Mouse (Mus musculus): Measurements from ENCODE around the gene Vti1a. TPM values are rescaled to one million over a fixed set of nuclear protein-coding genes. Genes with fewer than 3 reads are reported as not detected.

Gene Vti1a
- polyA plus RNA-seq, 1 experiment from 2014 or later, result 33.7 TPM

GRCm38 (mm10) chr19:55381343-55381742 lies 65.2 kb downstream of the Vti1a start:
- no peaks in the 10 kb centered on the region for H3K9me3 ChIP-seq (replicated peaks)
- H3K4me1 ChIP-seq, result peaks cover 8% of the 10 kb centered on the region; the same call in 1 of the 2 replicates
- H3K27ac ChIP-seq (replicated peaks), result no peak overlapping the region
- 0 out of 2 replicates have a peak, but pooled peaks cover 7% of the 10 kb centered on the region for H3K27me3 ChIP-seq (replicated peaks)
- no peaks in the 10 kb centered on the region for H3K36me3 ChIP-seq
- H3K4me2 ChIP-seq, result no peak overlapping the region
- WGBS, result 49% methylated on average over 7 of the region's 7 CpGs
- no peak overlapping the region for H3K9ac ChIP-seq (replicated peaks)
- ATAC-seq (ENCODE audit: low FRiP score), result no peak
- no peak overlapping the region for H3K4me3 ChIP-seq (replicated peaks)

GRCm38 (mm10) chr19:55382745-55383144 lies 66.7 kb downstream of the Vti1a start:
- peaks cover 8% of the 10 kb centered on the region; the same call in 1 of the 2 replicates for H3K4me1 ChIP-seq
- no peak overlapping the region for H3K4me3 ChIP-seq (replicated peaks)
- H3K36me3 ChIP-seq, result no peaks in the 10 kb centered on the region
- H3K27me3 ChIP-seq (replicated peaks), result 0 out of 2 replicates have a peak, but pooled peaks cover 7% of the 10 kb centered on the region
- no peak overlapping the region for H3K27ac ChIP-seq (replicated peaks)
- WGBS, result 61% methylated on average over 7 of the region's 7 CpGs
- H3K9ac ChIP-seq (replicated peaks), result no peak overlapping the region
- no peak overlapping the region for H3K4me2 ChIP-seq
- no peaks in the 10 kb centered on the region for H3K9me3 ChIP-seq (replicated peaks)
- ATAC-seq (ENCODE audit: low FRiP score), result no peak

- 80% methylated on average over 15 of the region's 15 CpGs for WGBS
- H3K27ac ChIP-seq (replicated peaks), result no peak overlapping the region
- H3K4me3 ChIP-seq (replicated peaks), result no peak overlapping the region
- H3K9ac ChIP-seq (replicated peaks), result no peak overlapping the region
- H3K4me2 ChIP-seq, result no peak overlapping the region
- H3K9me3 ChIP-seq (replicated peaks), result no peaks in the 10 kb centered on the region
- peaks cover 13% of the 10 kb centered on the region; the same call in 1 of the 2 replicates for H3K4me1 ChIP-seq
- H3K27me3 ChIP-seq (replicated peaks), result 0 out of 2 replicates have a peak, but pooled peaks cover 7% of the 10 kb centered on the region
- no peak for ATAC-seq (ENCODE audit: low FRiP score)
- no peaks in the 10 kb centered on the region for H3K36me3 ChIP-seq
Measured at GRCm38 (mm10) chr19:55384634-55385033, 68.5 kb downstream of the Vti1a start.

GRCm38 (mm10) chr19:55389019-55389418 lies 72.9 kb downstream of the Vti1a start:
- ATAC-seq (ENCODE audit: low FRiP score), result no peak
- H3K9me3 ChIP-seq (replicated peaks), result no peaks in the 10 kb centered on the region
- no peaks in the 10 kb centered on the region for H3K36me3 ChIP-seq
- no peaks in the 10 kb centered on the region for H3K27me3 ChIP-seq (replicated peaks)
- H3K4me3 ChIP-seq (replicated peaks), result no peak overlapping the region
- H3K9ac ChIP-seq (replicated peaks), result no peak overlapping the region
- H3K27ac ChIP-seq (replicated peaks), result no peak overlapping the region
- WGBS, result 42% methylated on average over 10 of the region's 10 CpGs
- peaks cover 5% of the 10 kb centered on the region; the same call in 1 of the 2 replicates for H3K4me1 ChIP-seq
- peak overlapping the region; percentile 38 for H3K4me2 ChIP-seq

GRCm38 (mm10) chr19:55390323-55390722 lies 74.2 kb downstream of the Vti1a start:
- no peaks in the 10 kb centered on the region for H3K36me3 ChIP-seq
- H3K4me2 ChIP-seq, result no peak overlapping the region
- H3K27ac ChIP-seq (replicated peaks), result no peak overlapping the region
- no peak for ATAC-seq (ENCODE audit: low FRiP score)
- no peak overlapping the region for H3K9ac ChIP-seq (replicated peaks)
- no peaks in the 10 kb centered on the region for H3K27me3 ChIP-seq (replicated peaks)
- H3K4me1 ChIP-seq, result peaks cover 5% of the 10 kb centered on the region; the same call in 1 of the 2 replicates
- 60% methylated on average over 11 of the region's 11 CpGs for WGBS
- H3K4me3 ChIP-seq (replicated peaks), result no peak overlapping the region
- H3K9me3 ChIP-seq (replicated peaks), result no peaks in the 10 kb centered on the region

GRCm38 (mm10) chr19:55401638-55402037 lies 85.5 kb downstream of the Vti1a start:
- Histone ChIP-seq H3K9ac (replicated peaks) (no peak overlapping the region), H3K27me3 (replicated peaks) (no peaks in the 10 kb centered on the region), H3K4me3 (replicated peaks) (no peak overlapping the region), H3K27ac (replicated peaks) (no peak overlapping the region), H3K4me1 (0 out of 2 replicates have a peak, but pooled peaks cover 4% of the 10 kb centered on the region), H3K4me2 (no peak overlapping the region), H3K9me3 (replicated peaks) (no peaks in the 10 kb centered on the region), H3K36me3 (no peaks in the 10 kb centered on the region)
- WGBS, result 91% methylated on average over 11 of the region's 11 CpGs
- no peak for ATAC-seq (ENCODE audit: low FRiP score)

GRCm38 (mm10) chr19:55408486-55408885 lies 92.4 kb downstream of the Vti1a start:
- WGBS, result 56% methylated on average over 6 of the region's 6 CpGs
- ATAC-seq (ENCODE audit: low FRiP score), result no peak
- no peaks in the 10 kb centered on the region for H3K4me1 ChIP-seq
- H3K27ac ChIP-seq (replicated peaks), result no peak overlapping the region
- no peak overlapping the region for H3K9ac ChIP-seq (replicated peaks)
- no peaks in the 10 kb centered on the region for H3K36me3 ChIP-seq
- no peak overlapping the region for H3K4me3 ChIP-seq (replicated peaks)
- H3K27me3 ChIP-seq (replicated peaks), result no peaks in the 10 kb centered on the region
- H3K9me3 ChIP-seq (replicated peaks), result no peaks in the 10 kb centered on the region
- no peak overlapping the region for H3K4me2 ChIP-seq

GRCm38 (mm10) chr19:55411415-55411814 lies 95.3 kb downstream of the Vti1a start:
- Histone ChIP-seq H3K4me3 (replicated peaks) (no peak overlapping the region), H3K4me1 (no peaks in the 10 kb centered on the region), H3K9me3 (replicated peaks) (no peaks in the 10 kb centered on the region), H3K27ac (replicated peaks) (no peak overlapping the region), H3K4me2 (peak overlapping the region; percentile 9; the same call in 1 of the 2 replicates), H3K9ac (replicated peaks) (no peak overlapping the region), H3K36me3 (no peaks in the 10 kb centered on the region), H3K27me3 (replicated peaks) (no peaks in the 10 kb centered on the region)
- 62% methylated on average over 11 of the region's 11 CpGs for WGBS
- no peak for ATAC-seq (ENCODE audit: low FRiP score)

GRCm38 (mm10) chr19:55411894-55412293 lies 95.8 kb downstream of the Vti1a start:
- Histone ChIP-seq H3K9ac (replicated peaks) (no peak overlapping the region), H3K27me3 (replicated peaks) (no peaks in the 10 kb centered on the region), H3K4me1 (no peaks in the 10 kb centered on the region), H3K9me3 (replicated peaks) (no peaks in the 10 kb centered on the region), H3K27ac (replicated peaks) (no peak overlapping the region), H3K36me3 (no peaks in the 10 kb centered on the region), H3K4me2 (no peak overlapping the region), H3K4me3 (replicated peaks) (no peak overlapping the region)
- WGBS, result 27% methylated on average over 2 of the region's 2 CpGs
- ATAC-seq (ENCODE audit: low FRiP score), result no peak

- no peak overlapping the region for H3K4me3 ChIP-seq (replicated peaks)
- 0 out of 2 replicates have a peak, but pooled peaks have one; percentile 47 for ATAC-seq (ENCODE audit: low FRiP score)
- no peaks in the 10 kb centered on the region for H3K36me3 ChIP-seq
- no peak overlapping the region for H3K9ac ChIP-seq (replicated peaks)
- no peaks in the 10 kb centered on the region for H3K27me3 ChIP-seq (replicated peaks)
- H3K9me3 ChIP-seq (replicated peaks), result no peaks in the 10 kb centered on the region
- no peak overlapping the region for H3K4me2 ChIP-seq
- no peaks in the 10 kb centered on the region; the same call in 1 of the 2 replicates for H3K4me1 ChIP-seq
- 33% methylated on average over 8 of the region's 8 CpGs for WGBS
- no peak overlapping the region for H3K27ac ChIP-seq (replicated peaks)
Measured at GRCm38 (mm10) chr19:55414050-55414449, 98.0 kb downstream of the Vti1a start.

GRCm38 (mm10) chr19:55418756-55419155 lies 102.7 kb downstream of the Vti1a start:
- H3K9ac ChIP-seq (replicated peaks), result no peak overlapping the region
- ATAC-seq (ENCODE audit: low FRiP score), result no peak
- no peaks in the 10 kb centered on the region for H3K27me3 ChIP-seq (replicated peaks)
- no peaks in the 10 kb centered on the region for H3K36me3 ChIP-seq
- H3K4me2 ChIP-seq, result no peak overlapping the region
- WGBS, result 38% methylated on average over 3 of the region's 3 CpGs
- no peak overlapping the region for H3K27ac ChIP-seq (replicated peaks)
- no peaks in the 10 kb centered on the region for H3K9me3 ChIP-seq (replicated peaks)
- peaks cover 10% of the 10 kb centered on the region for H3K4me1 ChIP-seq
- H3K4me3 ChIP-seq (replicated peaks), result no peak overlapping the region

GRCm38 (mm10) chr19:55419961-55420360 lies 103.9 kb downstream of the Vti1a start:
- 86% methylated on average over 3 of the region's 3 CpGs for WGBS

More at GRCm38 (mm10) chr19:55419961-55420360, 103.9 kb downstream of the Vti1a start:
- Histone ChIP-seq H3K4me1 (peaks cover 13% of the 10 kb centered on the region), H3K9ac (replicated peaks) (no peak overlapping the region), H3K27ac (replicated peaks) (no peak overlapping the region), H3K4me3 (replicated peaks) (no peak overlapping the region), H3K4me2 (no peak overlapping the region), H3K36me3 (no peaks in the 10 kb centered on the region), H3K9me3 (replicated peaks) (no peaks in the 10 kb centered on the region), H3K27me3 (replicated peaks) (no peaks in the 10 kb centered on the region)
- ATAC-seq (ENCODE audit: low FRiP score), result no peak

Measured in neural tube, embryonic 15.5 days (tissue).